20 mouse cellular contexts compared by ENCODE assay signal in the genomic region with DNA sequence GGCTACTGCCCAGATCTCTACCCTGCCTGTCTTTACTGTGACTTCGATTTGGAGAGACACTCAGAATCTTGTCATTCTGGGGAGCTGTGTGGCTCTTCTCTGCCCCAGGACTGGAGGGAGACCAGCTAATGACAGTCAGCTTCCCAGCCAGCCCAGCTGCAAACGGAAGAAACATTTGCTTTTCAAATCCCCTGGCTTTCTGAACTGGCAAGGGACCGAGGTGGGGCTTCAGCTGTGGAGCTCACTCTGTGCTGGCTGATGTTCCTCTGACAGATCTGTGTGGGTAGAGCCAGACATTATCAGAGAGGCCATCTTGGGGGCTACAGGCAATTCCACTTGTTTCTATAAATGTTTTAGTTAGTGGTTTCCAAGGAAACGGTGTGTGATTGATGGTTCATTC. TPM values are rescaled to one million over a fixed set of nuclear protein-coding genes. Genes with fewer than 3 reads are reported as not detected.
"Had no signal": no experiment of that assay in that cellular context is flagged by ENCODE, and none has a peak within 500 bp of the region (broad histone marks: within the 10 kb centered on the region; RNA-seq: fewer than 3 reads in every experiment).

No protein-coding gene starts in this region.

- H3K4me1 ChIP-seq: lung, embryonic 15.5 days; midbrain, embryonic 10.5 days; midbrain, embryonic 12.5 days; neural tube, embryonic 13.5 days; neural tube, embryonic 15.5 days had no signal

- H3K27ac ChIP-seq: lung, embryonic 15.5 days; midbrain, embryonic 10.5 days; midbrain, embryonic 12.5 days; neural tube, embryonic 13.5 days; neural tube, embryonic 15.5 days had no signal

- H3K27me3 ChIP-seq: lung, embryonic 15.5 days; neural tube, embryonic 13.5 days; neural tube, embryonic 15.5 days had no signal

- H3K4me3 ChIP-seq: lung, embryonic 15.5 days; midbrain, embryonic 10.5 days; midbrain, embryonic 12.5 days; myocyte; neural tube, embryonic 13.5 days; neural tube, embryonic 15.5 days had no signal

- DNase-seq: lung, adult 2 months; lung, postnatal 4 days; midbrain, embryonic 14.5 days; retina, postnatal 1 day; right cerebral cortex, adult 18-20 months; right cerebral cortex, postnatal 25 days; right cerebral cortex, postnatal 4 days; spleen, adult 18-20 months; thymus, adult 18-20 months; thymus, postnatal 14 days; thymus, postnatal 36 days had no signal

- H3K9ac ChIP-seq: lung, embryonic 15.5 days; midbrain, embryonic 12.5 days; neural tube, embryonic 13.5 days; neural tube, embryonic 15.5 days had no signal

- H3K36me3 ChIP-seq: lung, embryonic 15.5 days; midbrain, embryonic 10.5 days; midbrain, embryonic 12.5 days; neural tube, embryonic 13.5 days; neural tube, embryonic 15.5 days had no signal

RNA-seq across cellular contexts. Expression of gene Slc35f3, which starts 54.0 kb away (rescaled TPM):
- total RNA-seq: megakaryocyte, adult 5-6 weeks; megakaryocyte-erythroid progenitor cell, adult 5-6 weeks had no signal
- polyA plus RNA-seq: small intestine, adult 2 months had no signal
